Mouse (Mus musculus) hindbrain, embryonic 14.5 days (tissue): ENCODE results near the gene Rab7b. TPM values are rescaled to one million over a fixed set of nuclear protein-coding genes. Genes with fewer than 3 reads are reported as not detected.

Source experiments
- ATAC-seq: fragments of 200-750 bp; cut with Nextera tagmentation; 2 replicates; pipeline ENCODE4 v1.8.0; 2017; ENCODE audit warnings: moderate number of reproducible peaks, mild to moderate bottlenecking, moderate TSS enrichment, moderate library complexity; ENCODE audit not compliant: low FRiP score
- DNase-seq: peaks from one replicate; pipeline ENCODE4 v3.0.0-alpha.2; 2015; ENCODE audit warnings: low spot score
- H3K27ac ChIP-seq: fragments of 300-500 bp; sonication (generic); 2 replicates; pipeline ENCODE4 v1.5.1; 2014; ENCODE audit warnings: mild to moderate bottlenecking, moderate library complexity
- H3K27me3 ChIP-seq: fragments of 300-500 bp; sonication (generic); 2 replicates; pipeline ENCODE4 v1.6.1; 2014; ENCODE audit warnings: mild to moderate bottlenecking, low read length, mixed read lengths; ENCODE audit not compliant: control insufficient read depth, insufficient read depth
- H3K36me3 ChIP-seq: fragments of 300-500 bp; sonication (generic); replicated peaks from 2 replicates; pipeline ENCODE4 v1.6.1; 2014; ENCODE audit not compliant: control insufficient read depth, insufficient read depth
- H3K4me1 ChIP-seq: fragments of 300-500 bp; sonication (generic); replicated peaks from 2 replicates; pipeline ENCODE4 v1.6.1; 2014; ENCODE audit warnings: antibody characterized with exemption, low read length, mixed read lengths; ENCODE audit not compliant: control insufficient read depth, insufficient read depth
- H3K4me2 ChIP-seq: fragments of 300-500 bp; sonication (generic); replicated peaks from 2 replicates; pipeline ENCODE4 v1.6.1; 2014; ENCODE audit warnings: mild to moderate bottlenecking, moderate library complexity
- H3K4me3 ChIP-seq: fragments of 300-500 bp; sonication (generic); replicated peaks from 2 replicates; pipeline ENCODE4 v1.5.1; 2014; ENCODE audit warnings: mild to moderate bottlenecking, low read length
- H3K9ac ChIP-seq: fragments of 300-500 bp; sonication (generic); 2 replicates; pipeline ENCODE4 v1.6.1; 2014
- H3K9me3 ChIP-seq: fragments of 300-500 bp; sonication (generic); 2 replicates; pipeline ENCODE4 v1.6.1; 2016; ENCODE audit warnings: low read length; ENCODE audit not compliant: control insufficient read depth
- WGBS: fragments of 180-500 bp; shearing (Covaris S2); extraction: QIAGEN DNeasy Blood & Tissue Kit; methylation state at CpG from one replicate; pipeline ENCODE4 v1.1.7; 2014; 5-methylcytosine and 5-hydroxymethylcytosine counted together
- polyA plus RNA-seq: library from polyadenylated mRNA; unstranded; fragments of >200 nt; fragmentation: Nextera tagmentation; extraction: Ambion mirVana; gene quantifications from 2 replicates; pipeline ENCODE4 v1.2.1, GENCODE M21; 2014

Gene Rab7b
- polyA plus RNA-seq: 1.1 and 1.6 TPM in 2 replicates

DNA sequence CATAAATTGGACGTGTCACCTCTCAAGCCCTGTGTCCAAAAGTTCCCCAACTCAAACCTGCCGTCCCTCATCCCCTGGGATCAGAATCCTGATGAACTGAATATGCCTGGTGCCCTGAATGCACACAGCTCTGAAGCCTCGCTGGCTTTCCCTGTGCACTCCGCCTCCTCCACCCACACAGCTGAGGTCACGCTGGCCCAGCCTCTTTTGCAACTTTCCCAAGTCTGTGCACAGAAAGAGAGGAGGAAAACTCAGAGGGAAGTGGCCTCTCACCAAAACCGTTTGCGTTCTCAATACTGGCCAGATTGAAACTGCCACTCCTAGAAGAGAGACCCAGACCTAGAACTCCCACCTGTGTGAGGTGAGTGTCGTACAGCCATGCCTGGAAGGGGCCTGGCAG, at the start of gene Rab7b:
Gene Rab7b, plus strand, starts transcription at position 221 of the 400 bp plus-strand sequence.
- Histone ChIP-seq H3K4me1 (no peaks in the 10 kb centered on the region), H3K9ac (no peak within 1 kb of the TSS), H3K9me3 (no peaks in the 10 kb centered on the region), H3K4me3 (no peak within 1 kb of the TSS), H3K4me2 (no peak within 1 kb of the TSS), H3K36me3 (no peaks in the 10 kb centered on the region), H3K27ac (no peak within 1 kb of the TSS), H3K27me3 (no peaks in the 10 kb centered on the region)
- no peak for DNase-seq
- ATAC-seq: no peak
- WGBS: 57% methylated on average over 8 of the region's 8 CpGs

DNA sequence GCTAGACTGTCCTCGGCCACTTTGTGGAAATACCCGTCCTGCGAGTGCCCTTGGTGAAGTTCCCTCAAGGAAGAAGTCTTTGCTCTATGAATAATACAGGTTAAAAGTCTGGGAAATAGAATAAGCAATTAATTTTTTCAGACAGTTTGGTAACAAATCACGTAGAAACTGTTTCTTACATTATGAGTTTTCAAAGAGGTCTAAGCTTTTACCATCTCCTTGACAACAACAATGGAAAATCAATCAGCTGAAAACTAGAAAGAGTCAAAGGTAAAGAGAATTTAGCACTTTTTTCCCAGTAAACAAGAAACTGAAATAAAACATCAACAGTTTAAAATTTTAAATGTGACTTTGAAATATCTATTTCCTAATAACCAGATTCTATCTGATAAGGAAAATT, 48.4 kb upstream of the Rab7b start:
- H3K9me3 ChIP-seq: no peaks in the 10 kb centered on the region
- no peaks in the 10 kb centered on the region for H3K27me3 ChIP-seq
- H3K4me2 ChIP-seq: no peak overlapping the region
- H3K4me1 ChIP-seq: no peaks in the 10 kb centered on the region
- no peaks in the 10 kb centered on the region for H3K36me3 ChIP-seq
- no peak overlapping the region for H3K4me3 ChIP-seq
- H3K9ac ChIP-seq: no peak overlapping the region
- 83% methylated on average over 4 of the region's 4 CpGs for WGBS
- DNase-seq: no peak
- H3K27ac ChIP-seq: no peak overlapping the region
- no peak for ATAC-seq

DNA sequence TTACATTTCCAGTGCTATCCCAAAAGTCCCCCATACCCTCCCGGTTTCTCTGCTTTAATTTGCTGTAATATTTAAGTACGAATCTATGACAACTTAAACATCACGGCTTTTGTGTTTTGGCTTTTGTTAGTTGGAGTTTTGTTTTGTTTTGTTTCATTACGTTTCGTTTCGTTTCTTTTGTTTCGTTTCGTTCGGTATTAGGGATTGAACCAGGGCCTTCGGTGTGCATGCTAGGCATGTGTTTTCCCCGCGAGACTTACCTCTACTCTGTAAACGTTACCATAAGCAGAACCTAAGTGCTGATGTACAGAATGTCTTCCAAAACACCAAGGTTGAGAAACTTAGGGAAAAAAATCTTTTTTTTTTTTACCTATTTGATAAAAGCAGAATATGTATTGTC, 46.9 kb upstream of the Rab7b start:
- DNase-seq (no peak), ATAC-seq (no peak)
- no peak overlapping the region for H3K27ac ChIP-seq
- H3K27me3 ChIP-seq: no peaks in the 10 kb centered on the region
- H3K36me3 ChIP-seq: no peaks in the 10 kb centered on the region
- no peaks in the 10 kb centered on the region for H3K9me3 ChIP-seq
- no peak overlapping the region for H3K9ac ChIP-seq
- H3K4me1 ChIP-seq: no peaks in the 10 kb centered on the region
- H3K4me2 ChIP-seq: no peak overlapping the region
- no peak overlapping the region for H3K4me3 ChIP-seq
- 94% methylated on average over 13 of the region's 13 CpGs for WGBS

DNA sequence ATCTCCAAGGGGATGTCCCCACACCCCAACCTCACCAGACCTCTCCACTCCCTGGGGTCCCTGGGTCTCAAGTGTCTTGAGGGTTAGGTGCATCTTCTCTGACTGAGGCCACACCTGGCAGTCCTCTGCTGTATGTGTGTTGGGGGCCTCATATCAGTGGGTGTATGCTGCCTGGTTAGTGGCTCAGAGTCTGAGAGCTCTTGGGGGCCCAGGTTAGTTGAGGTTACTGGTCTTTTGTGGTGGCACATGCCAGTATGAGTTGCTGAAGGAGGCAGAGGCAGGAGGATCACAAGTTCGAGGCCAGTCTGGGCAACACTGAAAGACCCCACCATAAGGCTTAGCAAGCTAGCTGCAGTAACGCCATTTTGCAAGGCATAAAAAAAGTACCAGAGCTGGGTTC, 46.2 kb upstream of the Rab7b start:
- no peak for ATAC-seq
- Histone ChIP-seq H3K9me3 (no peaks in the 10 kb centered on the region), H3K9ac (no peak overlapping the region), H3K27me3 (no peaks in the 10 kb centered on the region), H3K4me2 (no peak overlapping the region), H3K4me3 (no peak overlapping the region), H3K36me3 (no peaks in the 10 kb centered on the region), H3K4me1 (no peaks in the 10 kb centered on the region), H3K27ac (no peak overlapping the region)
- WGBS: 94% methylated on average over 2 of the region's 2 CpGs
- DNase-seq: no peak

DNA sequence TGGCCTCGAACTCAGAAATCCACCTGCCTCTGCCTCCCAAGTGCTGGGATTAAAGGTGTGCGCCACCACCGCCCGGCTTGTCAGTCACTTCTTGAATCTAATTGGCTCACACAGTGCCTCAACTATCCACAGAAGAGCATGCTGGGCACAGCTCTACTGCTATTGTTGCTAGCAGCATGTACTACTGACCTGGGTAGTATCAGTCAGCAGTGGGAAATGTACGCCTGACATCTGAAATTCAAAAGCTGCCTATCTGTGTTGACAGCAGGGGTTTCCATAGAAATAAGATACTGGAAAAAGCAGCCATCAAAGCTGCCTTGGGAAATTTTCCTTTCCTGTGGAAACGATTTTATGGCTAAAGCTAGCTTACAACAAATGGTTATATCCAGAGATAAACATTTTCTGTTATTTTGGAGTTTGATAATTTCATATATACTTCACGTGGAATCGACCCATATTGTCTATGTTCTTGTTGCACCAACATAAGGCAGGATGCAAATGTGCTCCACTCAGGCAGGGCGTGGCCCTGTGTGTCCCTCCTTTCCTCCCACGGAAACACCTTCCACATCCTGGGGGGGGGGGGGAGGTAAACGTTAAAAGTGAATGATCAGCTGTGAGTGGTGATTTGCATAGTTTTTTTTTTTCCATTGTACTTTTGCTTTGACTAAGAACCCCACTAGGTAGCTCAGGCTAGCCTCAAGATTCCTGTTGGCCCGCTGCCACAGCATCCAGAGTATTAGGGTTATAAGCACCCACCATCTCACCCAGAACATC, 35.6 kb upstream of the Rab7b start:
- WGBS: 80% methylated on average over 12 of the region's 12 CpGs
- no peaks in the 10 kb centered on the region for H3K27me3 ChIP-seq
- no peak overlapping the region for H3K27ac ChIP-seq
- no peak overlapping the region for H3K4me2 ChIP-seq
- H3K9ac ChIP-seq: no peak overlapping the region
- H3K9me3 ChIP-seq: no peaks in the 10 kb centered on the region
- H3K36me3 ChIP-seq: no peaks in the 10 kb centered on the region
- no peak overlapping the region for H3K4me3 ChIP-seq
- H3K4me1 ChIP-seq: peaks cover 7% of the 10 kb centered on the region
- no peak for ATAC-seq
- no peak for DNase-seq

DNA sequence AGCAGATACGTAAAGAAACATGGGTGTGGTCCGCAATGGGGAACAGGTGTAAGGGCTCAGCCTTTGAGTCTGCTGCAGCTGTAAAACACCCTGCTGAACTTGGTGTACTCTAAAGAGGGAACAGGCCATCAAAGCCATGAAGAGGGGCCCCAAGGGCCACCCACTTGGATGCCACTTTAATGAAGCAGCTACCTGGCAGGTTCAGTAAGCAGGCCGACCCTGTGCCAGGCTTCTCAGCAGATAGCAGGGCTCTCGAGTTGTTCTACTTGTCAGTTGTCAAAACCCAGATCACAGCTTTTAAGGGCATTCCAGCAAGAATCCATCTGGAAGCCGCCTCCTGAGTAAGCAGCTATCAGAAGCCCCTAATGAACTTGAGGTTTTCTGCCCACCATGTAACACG, 32.9 kb upstream of the Rab7b start:
- no peak overlapping the region for H3K4me2 ChIP-seq
- DNase-seq (no peak), ATAC-seq (no peak)
- H3K36me3 ChIP-seq: no peaks in the 10 kb centered on the region
- no peak overlapping the region for H3K9ac ChIP-seq
- H3K4me1 ChIP-seq: peaks cover 8% of the 10 kb centered on the region
- H3K27ac ChIP-seq: no peak overlapping the region
- H3K9me3 ChIP-seq: no peaks in the 10 kb centered on the region
- H3K27me3 ChIP-seq: no peaks in the 10 kb centered on the region
- 90% methylated on average over 6 of the region's 6 CpGs for WGBS
- no peak overlapping the region for H3K4me3 ChIP-seq

DNA sequence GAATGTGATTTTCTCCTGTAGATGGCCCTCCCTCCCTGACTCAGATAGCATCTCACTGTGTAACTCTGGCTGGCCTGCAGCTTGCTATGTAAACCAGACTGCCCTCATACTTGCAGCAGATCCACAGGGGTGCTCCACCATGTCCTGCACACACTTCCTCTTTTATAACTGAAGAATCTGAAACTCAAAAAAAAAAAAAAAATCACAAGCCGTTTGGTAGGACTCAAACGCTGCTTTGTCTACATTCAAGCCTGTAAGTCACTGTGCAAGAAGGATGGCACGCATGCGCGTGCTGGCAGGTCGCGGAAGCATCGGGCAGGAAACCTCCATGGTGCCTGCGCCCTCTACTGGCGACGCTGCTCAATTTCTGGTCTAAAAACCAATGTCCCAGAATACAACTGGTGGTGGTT, 30.5 kb upstream of the Rab7b start:
- no peaks in the 10 kb centered on the region for H3K9me3 ChIP-seq
- no peaks in the 10 kb centered on the region for H3K27me3 ChIP-seq
- H3K27ac ChIP-seq: peak overlapping the region; percentile 93
- peak; percentile 95 for DNase-seq
- H3K4me2 ChIP-seq: peak overlapping the region; percentile 49
- H3K4me3 ChIP-seq: peak overlapping the region; percentile 25; the same call in 1 of the 2 replicates
- H3K36me3 ChIP-seq: no peaks in the 10 kb centered on the region
- peak overlapping the region; percentile 62 for H3K9ac ChIP-seq
- peak; percentile 91 for ATAC-seq
- peaks cover 8% of the 10 kb centered on the region for H3K4me1 ChIP-seq
- WGBS: 0% methylated on average over 11 of the region's 11 CpGs

DNA sequence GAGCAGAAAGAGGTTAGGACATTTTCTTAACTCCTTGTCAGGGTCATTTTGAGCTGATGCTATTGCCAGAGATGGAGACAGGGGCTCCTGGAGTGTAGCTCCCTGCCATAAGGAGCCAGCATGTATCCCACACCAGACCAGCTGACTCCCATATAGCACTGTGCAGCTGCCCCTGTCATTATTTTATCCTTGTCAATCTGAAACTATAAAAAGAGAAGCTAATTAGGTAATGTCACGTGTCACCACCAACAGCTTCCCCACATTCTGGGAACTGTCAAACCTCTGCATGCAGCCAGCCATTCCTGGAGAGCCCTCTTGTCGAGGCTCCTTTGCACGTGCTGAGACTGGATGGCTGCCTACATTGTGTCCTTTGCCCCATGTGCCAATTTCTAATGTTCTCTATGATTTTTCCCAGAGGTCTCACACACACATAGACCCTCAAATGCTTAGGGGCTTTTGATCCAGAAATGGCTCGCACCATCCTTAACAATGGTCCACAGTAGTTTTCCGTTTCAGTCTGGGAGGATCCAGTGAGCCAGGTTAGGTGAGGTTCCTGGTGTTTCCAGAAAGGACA, 28.9 kb upstream of the Rab7b start:
- H3K9ac ChIP-seq: no peak overlapping the region
- ATAC-seq: no peak
- 62% methylated on average over 5 of the region's 5 CpGs for WGBS
- no peak for DNase-seq
- H3K4me2 ChIP-seq: no peak overlapping the region
- no peak overlapping the region for H3K27ac ChIP-seq
- H3K4me3 ChIP-seq: no peak overlapping the region
- H3K9me3 ChIP-seq: no peaks in the 10 kb centered on the region
- no peaks in the 10 kb centered on the region for H3K27me3 ChIP-seq
- H3K36me3 ChIP-seq: no peaks in the 10 kb centered on the region
- H3K4me1 ChIP-seq: peaks cover 8% of the 10 kb centered on the region

DNA sequence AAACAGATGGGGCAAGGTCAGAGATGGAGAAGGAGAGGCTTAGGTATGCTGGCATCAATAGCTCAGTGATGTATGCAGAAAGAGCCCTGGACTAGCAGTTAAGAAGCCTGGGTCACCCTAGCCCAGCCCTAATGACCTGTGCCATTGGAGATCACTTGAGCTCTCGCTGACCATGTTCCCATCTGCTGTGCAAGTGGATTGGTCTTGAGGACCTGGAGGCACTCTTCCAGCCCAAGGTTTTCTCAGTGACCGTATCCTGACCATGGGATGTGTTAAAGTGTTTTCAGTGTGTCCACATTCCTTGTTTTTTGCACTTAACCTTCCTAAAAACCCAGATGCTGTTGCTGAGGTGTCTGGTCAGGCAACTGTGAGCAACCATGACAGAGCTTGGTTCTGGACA, 28.2 kb upstream of the Rab7b start:
- Histone ChIP-seq H3K9ac (no peak overlapping the region; the same call in 1 of the 2 replicates), H3K4me3 (no peak overlapping the region), H3K9me3 (no peaks in the 10 kb centered on the region), H3K4me2 (no peak overlapping the region), H3K27ac (no peak overlapping the region), H3K36me3 (no peaks in the 10 kb centered on the region), H3K27me3 (no peaks in the 10 kb centered on the region), H3K4me1 (peaks cover 8% of the 10 kb centered on the region)
- no peak for DNase-seq
- WGBS: 94% methylated on average over 2 of the region's 2 CpGs
- no peak for ATAC-seq
